Mouse (Mus musculus) heart, embryonic 10.5 days (tissue): ENCODE measurements around the gene D630045J12Rik. TPM values are rescaled to one million over a fixed set of nuclear protein-coding genes. Genes with fewer than 3 reads are reported as not detected.

ENCODE experiments used
- DNase-seq: peaks from one replicate; pipeline ENCODE4 v3.0.0-alpha.2; 2017; ENCODE audit warnings: low spot score
- H3K27ac ChIP-seq: fragments of 300-500 bp; sonication (generic); 2 replicates; pipeline ENCODE4 v1.5.1; 2016; ENCODE audit warnings: mild to moderate bottlenecking
- H3K27me3 ChIP-seq: fragments of 300-500 bp; sonication (generic); 2 replicates; pipeline ENCODE4 v1.6.1; 2016; ENCODE audit warnings: mild to moderate bottlenecking; ENCODE audit not compliant: poor library complexity, insufficient read depth, severe bottlenecking
- H3K36me3 ChIP-seq: fragments of 300-500 bp; sonication (generic); 2 replicates; pipeline ENCODE4 v1.6.1; 2016; ENCODE audit warnings: mild to moderate bottlenecking, moderate library complexity
- H3K4me1 ChIP-seq: fragments of 300-500 bp; sonication (generic); 2 replicates; pipeline ENCODE4 v1.6.1; 2016; ENCODE audit warnings: mild to moderate bottlenecking
- H3K4me3 ChIP-seq: fragments of 300-500 bp; sonication (generic); 2 replicates; pipeline ENCODE4 v1.5.1; 2016; ENCODE audit warnings: mild to moderate bottlenecking, moderate library complexity
- H3K9me3 ChIP-seq: fragments of 300-500 bp; sonication (generic); 2 replicates; pipeline ENCODE4 v1.6.1; 2016; ENCODE audit warnings: mild to moderate bottlenecking, moderate library complexity
- WGBS: fragments of 180-500 bp; shearing (Covaris S2); methylation state at CpG from one replicate; pipeline ENCODE4 v1.1.7; 2016; 5-methylcytosine and 5-hydroxymethylcytosine counted together
- polyA plus RNA-seq: library from polyadenylated mRNA; unstranded; fragments of >200 nt; fragmentation: Nextera tagmentation; extraction: Ambion mirVana; gene quantifications from 2 replicates; pipeline ENCODE4 v1.2.1, GENCODE M21; 2016

Gene D630045J12Rik
- polyA plus RNA-seq, 1 experiment from 2014 or later = 5.0 TPM

DNA sequence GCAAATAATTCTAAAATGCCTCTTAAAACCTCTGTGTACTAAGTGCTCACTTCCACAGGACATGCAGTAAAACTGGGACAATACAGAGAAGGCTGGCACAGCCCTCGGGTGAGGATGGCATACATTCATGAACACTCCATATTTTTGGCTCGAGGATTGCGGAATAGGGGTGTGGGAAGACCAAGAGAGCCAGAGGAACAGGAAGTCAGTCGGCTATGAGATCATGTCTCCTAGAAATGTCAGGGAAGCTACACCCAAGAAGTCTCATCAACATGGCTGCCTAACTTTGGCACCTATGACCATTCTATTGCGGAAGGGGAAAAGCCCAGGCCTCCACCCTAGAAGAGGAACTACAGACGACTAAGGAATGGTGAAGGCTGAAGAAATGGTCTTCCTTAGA, 135.5 kb downstream of the D630045J12Rik start:
- no peaks in the 10 kb centered on the region for H3K27me3 ChIP-seq
- WGBS = 84% methylated on average over 6 of the region's 6 CpGs
- no peaks in the 10 kb centered on the region for H3K36me3 ChIP-seq
- no peaks in the 10 kb centered on the region for H3K9me3 ChIP-seq
- no peak overlapping the region for H3K4me3 ChIP-seq
- DNase-seq = no peak
- H3K27ac ChIP-seq = no peak overlapping the region
- H3K4me1 ChIP-seq = peaks cover 16% of the 10 kb centered on the region; the same call in 1 of the 2 replicates

GRCm38 (mm10) chr6:38116107-38116770, 137.6 kb downstream of the D630045J12Rik start:
- Histone ChIP-seq H3K9me3 (no peaks in the 10 kb centered on the region), H3K36me3 (no peaks in the 10 kb centered on the region), H3K4me3 (no peak overlapping the region), H3K4me1 (peaks cover 4% of the 10 kb centered on the region; the same call in 1 of the 2 replicates), H3K27me3 (no peaks in the 10 kb centered on the region), H3K27ac (no peak overlapping the region)
- 60% methylated on average over 4 of the region's 4 CpGs for WGBS
- no peak for DNase-seq

DNA sequence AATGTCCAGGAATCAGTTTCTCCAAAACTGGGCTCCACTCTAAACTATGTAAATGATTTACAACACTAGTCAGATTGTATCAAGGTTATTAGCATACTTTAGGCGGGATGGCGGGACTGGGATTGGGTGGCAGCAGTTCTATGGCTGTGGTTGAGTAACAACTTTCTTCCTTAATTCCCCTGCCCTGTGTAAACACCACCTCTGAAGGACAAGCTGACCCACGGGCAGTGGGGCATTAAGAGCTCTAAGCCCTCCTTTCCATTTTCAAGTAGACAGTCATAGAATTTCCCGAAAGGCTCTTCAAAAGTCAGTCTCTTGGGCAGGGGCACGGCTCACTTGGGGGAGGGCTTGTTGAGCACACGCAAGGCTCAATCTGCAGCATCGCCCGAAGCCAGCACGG, 142.9 kb downstream of the D630045J12Rik start:
- peaks cover 10% of the 10 kb centered on the region; the same call in 1 of the 2 replicates for H3K27me3 ChIP-seq
- no peaks in the 10 kb centered on the region for H3K36me3 ChIP-seq
- WGBS = 73% methylated on average over 9 of the region's 9 CpGs
- DNase-seq = no peak
- peaks cover 14% of the 10 kb centered on the region for H3K4me1 ChIP-seq
- no peaks in the 10 kb centered on the region for H3K9me3 ChIP-seq
- H3K4me3 ChIP-seq = no peak overlapping the region
- no peak overlapping the region for H3K27ac ChIP-seq

DNA sequence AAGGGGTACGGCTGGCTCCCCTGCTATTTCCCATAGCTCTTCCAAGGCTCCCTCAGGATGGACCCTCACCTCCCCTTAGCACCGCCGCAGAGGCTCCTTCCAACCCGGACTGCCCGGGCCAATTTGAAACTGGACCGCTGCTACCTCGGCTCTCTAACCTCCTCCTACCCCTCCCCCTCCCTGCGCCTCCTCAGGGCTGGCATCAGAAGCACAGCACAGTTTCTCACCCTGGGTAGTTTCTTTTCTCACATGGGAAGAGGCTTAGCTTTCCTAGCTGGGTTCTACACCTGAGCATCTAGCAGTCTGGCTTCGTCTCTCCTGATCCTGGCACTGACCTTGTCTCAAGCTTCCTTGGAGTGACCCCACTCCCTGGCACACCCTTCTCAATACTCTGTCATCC, 143.9 kb downstream of the D630045J12Rik start:
- H3K36me3 ChIP-seq = no peaks in the 10 kb centered on the region
- peaks cover 14% of the 10 kb centered on the region for H3K4me1 ChIP-seq
- DNase-seq = no peak
- H3K9me3 ChIP-seq = no peaks in the 10 kb centered on the region
- H3K27ac ChIP-seq = no peak overlapping the region
- H3K4me3 ChIP-seq = no peak overlapping the region
- peaks cover 10% of the 10 kb centered on the region; the same call in 1 of the 2 replicates for H3K27me3 ChIP-seq
- 10% methylated on average over 9 of the region's 9 CpGs for WGBS

DNA sequence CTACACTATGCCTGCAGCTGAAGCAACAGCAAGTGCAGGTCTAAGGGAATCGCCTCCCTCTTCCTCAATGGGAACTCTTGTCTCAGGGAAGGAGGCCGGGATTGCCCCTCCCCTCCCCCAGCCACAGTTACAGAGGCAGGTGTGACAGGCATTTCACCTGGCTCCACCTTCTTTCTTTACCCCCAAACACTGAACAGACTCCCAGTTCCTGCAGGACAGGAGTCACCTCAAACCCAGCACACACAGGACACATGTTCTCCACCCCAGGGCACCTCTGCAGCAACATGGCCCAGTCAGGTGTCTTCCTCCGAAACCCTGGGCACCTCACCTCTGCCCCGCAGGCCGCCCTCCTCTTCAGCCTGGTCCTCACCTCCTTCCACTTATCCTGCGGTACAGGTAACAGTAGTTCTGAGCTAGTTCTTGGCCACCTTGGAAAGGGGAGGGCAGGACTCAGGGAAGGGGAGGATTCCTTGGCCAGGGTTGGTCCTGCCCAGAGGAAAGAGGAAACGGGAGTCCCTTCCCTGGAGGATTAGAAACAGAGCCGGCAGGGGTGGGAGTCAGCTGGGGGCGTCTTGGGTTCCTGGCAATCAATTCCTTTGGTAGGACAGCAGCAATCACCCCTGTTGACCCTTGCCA, 144.5 kb downstream of the D630045J12Rik start, which contains the start of gene Tmem213:
Gene Tmem213, plus strand, starts transcription at position 96 of the 636 bp plus-strand sequence.
- H3K4me3 ChIP-seq = no peak within 1 kb of the TSS
- no peaks in the 10 kb centered on the region for H3K36me3 ChIP-seq
- peak within 1 kb of the TSS; percentile 42; the same call in 1 of the 2 replicates for H3K27ac ChIP-seq
- H3K27me3 ChIP-seq = peaks cover 10% of the 10 kb centered on the region; the same call in 1 of the 2 replicates
- DNase-seq = no peak
- 21% methylated on average over 9 of the region's 9 CpGs for WGBS
- H3K9me3 ChIP-seq = no peaks in the 10 kb centered on the region
- peaks cover 14% of the 10 kb centered on the region for H3K4me1 ChIP-seq

DNA sequence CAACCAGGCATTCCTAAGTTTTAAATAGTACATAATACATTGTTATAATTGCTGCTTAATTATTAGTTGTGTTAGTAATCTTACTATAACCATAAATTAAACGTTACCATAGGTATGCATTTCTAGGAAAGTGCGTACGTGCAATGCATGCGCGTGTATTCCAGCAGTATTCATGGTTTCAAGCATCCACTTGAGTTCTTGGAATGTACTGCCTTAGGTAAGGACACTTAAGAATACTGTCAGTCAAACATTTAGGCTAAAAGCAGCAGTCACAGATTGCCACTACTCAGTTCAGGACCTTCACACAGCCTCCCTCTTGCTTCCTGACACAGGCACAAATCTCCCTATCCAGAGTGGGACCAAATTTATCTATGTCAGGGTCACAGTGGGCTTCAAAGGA, 145.4 kb downstream of the D630045J12Rik start:
- H3K27ac ChIP-seq = no peak overlapping the region
- H3K9me3 ChIP-seq = no peaks in the 10 kb centered on the region
- no peak for DNase-seq

GRCm38 (mm10) chr6:38105924-38106323, 147.9 kb downstream of the D630045J12Rik start:
- DNase-seq = no peak
- no peaks in the 10 kb centered on the region for H3K9me3 ChIP-seq
- no peak overlapping the region for H3K4me3 ChIP-seq
- peaks cover 20% of the 10 kb centered on the region for H3K4me1 ChIP-seq
- no peaks in the 10 kb centered on the region for H3K36me3 ChIP-seq
- 89% methylated on average over 9 of the region's 9 CpGs for WGBS
- peaks cover 10% of the 10 kb centered on the region; the same call in 1 of the 2 replicates for H3K27me3 ChIP-seq
- no peak overlapping the region for H3K27ac ChIP-seq

More for the DNA sequence above, 145.4 kb downstream of the D630045J12Rik start:
- Histone ChIP-seq H3K27me3 (peaks cover 10% of the 10 kb centered on the region; the same call in 1 of the 2 replicates), H3K36me3 (no peaks in the 10 kb centered on the region), H3K4me3 (no peak overlapping the region), H3K4me1 (peaks cover 20% of the 10 kb centered on the region)
- WGBS = 82% methylated on average over 5 of the region's 5 CpGs

- Histone ChIP-seq H3K9me3 (no peaks in the 10 kb centered on the region), H3K36me3 (no peaks in the 10 kb centered on the region), H3K4me3 (no peak overlapping the region), H3K27me3 (no peaks in the 10 kb centered on the region), H3K4me1 (peaks cover 8% of the 10 kb centered on the region), H3K27ac (no peak overlapping the region)
- no peak for DNase-seq
- WGBS = 22% methylated on average over 6 of the region's 6 CpGs
Observed at GRCm38 (mm10) chr6:38103775-38104174, 150.0 kb downstream of the D630045J12Rik start.

GRCm38 (mm10) chr6:38102216-38102795, 151.5 kb downstream of the D630045J12Rik start:
- WGBS = 86% methylated on average over 7 of the region's 7 CpGs
- Histone ChIP-seq H3K9me3 (no peaks in the 10 kb centered on the region), H3K27me3 (no peaks in the 10 kb centered on the region), H3K27ac (no peak overlapping the region), H3K36me3 (no peaks in the 10 kb centered on the region), H3K4me3 (no peak overlapping the region), H3K4me1 (peaks cover 5% of the 10 kb centered on the region; the same call in 1 of the 2 replicates)
- DNase-seq = no peak

DNA sequence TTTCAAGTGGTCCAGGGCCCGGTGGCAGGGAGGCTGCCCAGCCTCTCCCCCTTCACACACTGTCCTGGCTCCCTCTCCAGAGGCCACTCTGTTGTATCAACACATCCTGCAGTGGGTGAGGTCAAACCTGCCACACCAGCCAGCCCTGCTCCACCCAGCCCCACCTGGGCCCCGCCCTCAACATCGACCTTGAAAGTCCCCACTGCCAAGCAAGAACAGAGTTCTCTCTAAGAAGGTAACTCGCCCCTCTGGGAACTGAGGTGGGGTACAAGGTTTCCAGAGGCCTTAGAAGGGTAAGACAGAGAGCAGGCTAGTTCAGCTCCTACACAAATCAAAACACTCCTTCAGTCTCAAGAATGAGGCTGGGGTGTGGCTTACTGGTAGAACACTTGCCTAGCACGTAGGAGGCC, 156.8 kb downstream of the D630045J12Rik start:
- Histone ChIP-seq H3K27ac (no peak overlapping the region), H3K4me3 (no peak overlapping the region), H3K4me1 (peaks cover 6% of the 10 kb centered on the region), H3K36me3 (no peaks in the 10 kb centered on the region), H3K27me3 (no peaks in the 10 kb centered on the region), H3K9me3 (no peaks in the 10 kb centered on the region)
- DNase-seq = no peak
- 52% methylated on average over 5 of the region's 5 CpGs for WGBS

DNA sequence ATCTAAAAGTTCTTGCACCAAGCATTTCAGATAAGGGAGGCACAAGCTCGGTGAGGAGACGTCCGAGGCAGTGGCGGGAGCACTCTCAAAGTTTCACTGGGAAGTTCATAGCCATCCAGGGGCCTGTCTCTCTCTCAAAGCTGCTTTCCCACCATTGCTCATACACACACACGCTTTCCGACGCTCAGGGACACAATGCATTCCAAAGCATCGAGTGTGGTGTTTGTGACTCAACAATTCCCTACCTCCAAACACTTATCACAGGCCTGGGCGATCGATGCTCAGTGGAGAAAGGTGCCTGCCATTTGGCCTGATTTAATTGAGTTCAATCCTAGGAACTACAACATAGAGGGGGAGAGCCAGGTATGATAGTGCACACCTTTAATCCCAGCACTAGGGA, 159.1 kb downstream of the D630045J12Rik start:
- H3K4me3 ChIP-seq = no peak overlapping the region
- 77% methylated on average over 10 of the region's 10 CpGs for WGBS
- peaks cover 6% of the 10 kb centered on the region for H3K4me1 ChIP-seq
- H3K27me3 ChIP-seq = no peaks in the 10 kb centered on the region
- DNase-seq = no peak
- H3K9me3 ChIP-seq = no peaks in the 10 kb centered on the region
- no peaks in the 10 kb centered on the region for H3K36me3 ChIP-seq
- H3K27ac ChIP-seq = no peak overlapping the region

- DNase-seq = no peak
- Histone ChIP-seq H3K9me3 (no peaks in the 10 kb centered on the region), H3K27me3 (no peaks in the 10 kb centered on the region), H3K36me3 (no peaks in the 10 kb centered on the region), H3K4me3 (no peak overlapping the region), H3K27ac (no peak overlapping the region), H3K4me1 (peaks cover 6% of the 10 kb centered on the region)
- WGBS = 91% methylated on average over 8 of the region's 8 CpGs
Observed at GRCm38 (mm10) chr6:38092539-38092938, 161.3 kb downstream of the D630045J12Rik start.
